Mouse (Mus musculus) MEL (cell line): ENCODE measurements around the gene Hectd1. TPM values are rescaled to one million over a fixed set of nuclear protein-coding genes. Genes with fewer than 3 reads are reported as not detected.

Experiments
- DNase-seq: peaks from one replicate; pipeline ENCODE4 v3.0.0; 2011; ENCODE audit warnings: low read depth, low spot score
- H3K27ac ChIP-seq: 2 replicates; pipeline ENCODE4 v1.5.1; 2012; ENCODE audit warnings: low read depth, mild to moderate bottlenecking, control low read depth, low read length, moderate library complexity; ENCODE audit not compliant: control insufficient read depth
- H3K27me3 ChIP-seq, 2 experiments: fragments of 150-350 bp in 1 of 2; sonication (generic) in 1 of 2; 2 replicates each; pipeline ENCODE4 v1.6.1; 2012; ENCODE audit warnings: low read length in 2 of 2, mild to moderate bottlenecking in 2 of 2, improper control_type of control experiment in 1 of 2, moderate library complexity in 1 of 2; ENCODE audit not compliant: insufficient read depth in 2 of 2, control insufficient read depth in 1 of 2
- H3K36me3 ChIP-seq, 2 experiments: 2 replicates each; pipeline ENCODE4 v1.6.1; 2012 to 2014; ENCODE audit warnings: low read length in 2 of 2, improper control_type of control experiment in 1 of 2, inconsistent platforms in 1 of 2, mild to moderate bottlenecking in 1 of 2; ENCODE audit not compliant: insufficient read depth in 2 of 2, control insufficient read depth in 1 of 2
- H3K4me1 ChIP-seq, 2 experiments: fragments of 150-350 bp in 1 of 2; sonication (generic) in 1 of 2; 2 replicates each; pipeline ENCODE4 v1.6.1; 2012; ENCODE audit warnings: low read length in 2 of 2, improper control_type of control experiment in 1 of 2, mild to moderate bottlenecking in 1 of 2; ENCODE audit not compliant: insufficient read depth in 2 of 2, control insufficient read depth in 1 of 2
- H3K4me3 ChIP-seq, 2 experiments: fragments of 150-350 bp in 1 of 2; sonication (generic) in 1 of 2; 2 replicates each; pipeline ENCODE4 v1.5.1; 2012; ENCODE audit warnings: low read depth in 2 of 2, low read length in 2 of 2, mild to moderate bottlenecking in 2 of 2, moderate library complexity in 2 of 2, control low read depth in 1 of 2, improper control_type of control experiment in 1 of 2; ENCODE audit not compliant: control insufficient read depth in 1 of 2, insufficient read depth in 1 of 2
- H3K79me2 ChIP-seq: 2 replicates; pipeline ENCODE4 v1.6.1; 2012; ENCODE audit warnings: mild to moderate bottlenecking, low read length, moderate library complexity; ENCODE audit not compliant: control insufficient read depth, poor library complexity, insufficient read depth
- H3K9ac ChIP-seq: 2 replicates; pipeline ENCODE4 v1.6.1; 2012; ENCODE audit warnings: low read depth, mild to moderate bottlenecking, control low read depth, low read length, moderate library complexity; ENCODE audit not compliant: control insufficient read depth, poor library complexity, severe bottlenecking
- H3K9me3 ChIP-seq: fragments of 150-350 bp; sonication (generic); replicated peaks from 2 replicates; pipeline ENCODE4 v1.6.1; 2012; ENCODE audit warnings: mild to moderate bottlenecking, low read length, improper control_type of control experiment, moderate library complexity; ENCODE audit not compliant: insufficient read depth
- BHLHE40 ChIP-seq: IDR thresholded peaks from 2 replicates; pipeline ENCODE4 v1.6.1; 2012; ENCODE audit warnings: low read depth, mild to moderate bottlenecking, inconsistent platforms, low read length, improper control_type of control experiment, borderline replicate concordance
- CHD1 ChIP-seq: IDR thresholded peaks from 2 replicates; pipeline ENCODE4 v1.6.1; 2012; ENCODE audit warnings: low read depth, mild to moderate bottlenecking, inconsistent platforms, low read length, improper control_type of control experiment
- CHD2 ChIP-seq: IDR thresholded peaks from 2 replicates; pipeline ENCODE4 v1.6.1; 2011; ENCODE audit warnings: low read length, improper control_type of control experiment
- CTCF ChIP-seq, 3 experiments: IDR thresholded peaks in 2 of 3; conservative IDR thresholded peaks in 1 of 3; 2 replicates each; pipeline ENCODE4 v1.5.1; 2011 to 2012; ENCODE audit warnings: low read length in 3 of 3, low read depth in 2 of 3, mild to moderate bottlenecking in 2 of 3, improper control_type of control experiment in 1 of 3, inconsistent platforms in 1 of 3, mixed read lengths in 1 of 3, moderate library complexity in 1 of 3; ENCODE audit not compliant: control insufficient read depth in 1 of 3, insufficient read depth in 1 of 3, poor library complexity in 1 of 3, severe bottlenecking in 1 of 3
- E2F4 ChIP-seq: IDR thresholded peaks from 2 replicates; pipeline ENCODE4 v1.6.1; 2011; ENCODE audit warnings: low read depth, low read length, improper control_type of control experiment, borderline replicate concordance
- ELF1 ChIP-seq: IDR thresholded peaks from 2 replicates; pipeline ENCODE4 v1.6.1; 2014; ENCODE audit warnings: low read depth, mild to moderate bottlenecking, inconsistent platforms, low read length, improper control_type of control experiment, moderate library complexity
- EP300 ChIP-seq, 2 experiments: IDR thresholded peaks; 2 replicates each; pipeline ENCODE4 v1.6.1; 2011; ENCODE audit warnings: improper control_type of control experiment in 2 of 2, low read length in 2 of 2, low read depth in 1 of 2, mild to moderate bottlenecking in 1 of 2
- ETS1 ChIP-seq: IDR thresholded peaks from 2 replicates; pipeline ENCODE4 v1.6.1; 2012; ENCODE audit warnings: low read depth, mild to moderate bottlenecking, inconsistent platforms, low read length, improper control_type of control experiment, moderate library complexity
- GABPA ChIP-seq: IDR thresholded peaks from 2 replicates; pipeline ENCODE4 v1.6.1; 2012; ENCODE audit warnings: low read depth, mild to moderate bottlenecking, inconsistent platforms, low read length, improper control_type of control experiment, moderate library complexity
- GATA1 ChIP-seq: IDR thresholded peaks from 2 replicates; pipeline ENCODE4 v1.6.1; 2011; ENCODE audit warnings: low read depth, low read length, improper control_type of control experiment
- HCFC1 ChIP-seq: IDR thresholded peaks from 2 replicates; pipeline ENCODE4 v1.6.1; 2012; ENCODE audit warnings: low read depth, mild to moderate bottlenecking, inconsistent platforms, low read length, improper control_type of control experiment, moderate library complexity
- KAT2A ChIP-seq: conservative IDR thresholded peaks from 2 replicates; pipeline ENCODE4 v1.6.1; 2012; ENCODE audit warnings: low read depth, low read length, improper control_type of control experiment, inconsistent platforms
- MAX ChIP-seq: IDR thresholded peaks from 2 replicates; pipeline ENCODE4 v1.6.1; 2011; ENCODE audit warnings: low read length, improper control_type of control experiment
- MAZ ChIP-seq: IDR thresholded peaks from 2 replicates; pipeline ENCODE4 v1.6.1; 2012; ENCODE audit warnings: low read depth, mild to moderate bottlenecking, inconsistent platforms, low read length, improper control_type of control experiment
- MEF2A ChIP-seq: IDR thresholded peaks from 2 replicates; pipeline ENCODE4 v1.6.1; 2014; ENCODE audit warnings: low read depth, mild to moderate bottlenecking, inconsistent platforms, low read length, improper control_type of control experiment; ENCODE audit not compliant: poor library complexity, insufficient replicate concordance, severe bottlenecking; ENCODE audit errors: extremely low read depth
- MXI1 ChIP-seq: IDR thresholded peaks from 2 replicates; pipeline ENCODE4 v1.6.1; 2011; ENCODE audit warnings: mild to moderate bottlenecking, low read depth, low read length, improper control_type of control experiment
- MYB ChIP-seq: IDR thresholded peaks from 2 replicates; pipeline ENCODE4 v1.6.1; 2011; ENCODE audit warnings: mild to moderate bottlenecking, low read depth, low read length, improper control_type of control experiment
- MYC ChIP-seq: IDR thresholded peaks from 2 replicates; pipeline ENCODE4 v1.6.1; 2011; ENCODE audit warnings: low read depth, mild to moderate bottlenecking, low read length, improper control_type of control experiment, moderate library complexity
- NELFE ChIP-seq: IDR thresholded peaks from 2 replicates; pipeline ENCODE4 v1.6.1; 2011; ENCODE audit warnings: low read depth, low read length, improper control_type of control experiment
- POLR2A ChIP-seq, 2 experiments: IDR thresholded peaks; 2 replicates each; pipeline ENCODE4 v1.6.1; 2011 to 2012; ENCODE audit warnings: low read length in 2 of 2, mild to moderate bottlenecking in 2 of 2, control low read depth in 1 of 2, improper control_type of control experiment in 1 of 2, low read depth in 1 of 2, moderate library complexity in 1 of 2; ENCODE audit not compliant: control insufficient read depth in 1 of 2, insufficient read depth in 1 of 2, poor library complexity in 1 of 2
- RAD21 ChIP-seq: IDR thresholded peaks from 2 replicates; pipeline ENCODE4 v1.6.1; 2011; ENCODE audit warnings: mild to moderate bottlenecking, low read depth, low read length, improper control_type of control experiment
- SIN3A ChIP-seq: IDR thresholded peaks from 2 replicates; pipeline ENCODE4 v1.6.1; 2012; ENCODE audit warnings: low read length, improper control_type of control experiment, inconsistent platforms
- SMC3 ChIP-seq: IDR thresholded peaks from 2 replicates; pipeline ENCODE4 v1.6.1; 2011; ENCODE audit warnings: low read depth, low read length, improper control_type of control experiment
- TAL1 ChIP-seq: IDR thresholded peaks from 2 replicates; pipeline ENCODE4 v1.6.1; 2012; ENCODE audit warnings: mild to moderate bottlenecking, inconsistent platforms, low read length, moderate library complexity, mixed read lengths
- TBP ChIP-seq: IDR thresholded peaks from 2 replicates; pipeline ENCODE4 v1.8.0; 2011; ENCODE audit warnings: low read depth, low read length, improper control_type of control experiment
- TCF12 ChIP-seq: IDR thresholded peaks from 2 replicates; pipeline ENCODE4 v1.6.1; 2014; ENCODE audit warnings: low read depth, mild to moderate bottlenecking, inconsistent platforms, low read length, improper control_type of control experiment, moderate library complexity
- UBTF ChIP-seq: IDR thresholded peaks from 2 replicates; pipeline ENCODE4 v1.6.1; 2012; ENCODE audit warnings: low read depth, mild to moderate bottlenecking, inconsistent platforms, low read length, improper control_type of control experiment, moderate library complexity, borderline replicate concordance; ENCODE audit not compliant: insufficient read depth
- USF1 ChIP-seq: IDR thresholded peaks from 2 replicates; pipeline ENCODE4 v1.6.1; 2014; ENCODE audit warnings: low read depth, mild to moderate bottlenecking, inconsistent platforms, low read length, improper control_type of control experiment, moderate library complexity
- ZC3H11A ChIP-seq: IDR thresholded peaks from 2 replicates; pipeline ENCODE4 v1.6.1; 2012; ENCODE audit warnings: low read depth, mild to moderate bottlenecking, inconsistent platforms, low read length, improper control_type of control experiment
- ZKSCAN1 ChIP-seq: IDR thresholded peaks from 2 replicates; pipeline ENCODE4 v1.6.1; 2012; ENCODE audit warnings: low read depth, mild to moderate bottlenecking, inconsistent platforms, low read length, improper control_type of control experiment, moderate library complexity
- ZMIZ1 ChIP-seq: IDR thresholded peaks from 2 replicates; pipeline ENCODE4 v1.6.1; 2012; ENCODE audit warnings: low read depth, mild to moderate bottlenecking, inconsistent platforms, low read length, improper control_type of control experiment, moderate library complexity
- ZNF384 ChIP-seq: IDR thresholded peaks from 2 replicates; pipeline ENCODE4 v1.6.1; 2012; ENCODE audit warnings: low read depth, mild to moderate bottlenecking, inconsistent platforms, low read length, improper control_type of control experiment
- polyA plus RNA-seq, 2 experiments: library from polyadenylated mRNA; stranded (reverse) in 1 of 2; unstranded in 1 of 2; fragments of >175 nt in 1 of 2; fragments of >200 nt in 1 of 2; gene quantifications; 2 replicates each; pipeline versions ENCODE4 v1.2.1 to v1.2.4; 2012; ENCODE audit warnings: low replicate concordance in 2 of 2, low read depth in 1 of 2; ENCODE audit not compliant: insufficient read length in 2 of 2, insufficient read depth in 1 of 2, missing spikeins in 1 of 2
- total RNA-seq: library from RNA; depleted of rRNA; stranded (reverse); fragments of 300-350 nt; gene quantifications from 2 replicates; pipeline ENCODE4 v1.2.3, GENCODE M21; 2012

The Hectd1 gene
- total and polyA plus RNA-seq, 3 experiments = 55.2 to 248 (median 72.0) TPM

GRCm38 (mm10) chr12:51821256-51821655 is 8.1 kb downstream of the Hectd1 start (continued):
- TF ChIP-seq UBTF = no peak
- no peak for TF ChIP-seq HCFC1
- TF ChIP-seq MEF2A = no peak
- peak; percentile 59; the same call in 1 of the 2 replicates for TF ChIP-seq MXI1
- TF ChIP-seq MAZ = 0 out of 2 replicates have a peak, but pooled peaks have one; percentile 45
- no peak for TF ChIP-seq KAT2A
- TF ChIP-seq E2F4 = no peak
- no peak for TF ChIP-seq CTCF (IDR thresholded peaks at IDR 0.05 in 2 of 3, conservative IDR thresholded peaks at IDR 0.05 in 1 of 3; ENCODE audit: control insufficient read depth in 1 of 3, insufficient read depth in 1 of 3, low read depth in 2 of 3, low read length in 3 of 3, poor library complexity in 1 of 3, severe bottlenecking in 1 of 3)
- TF ChIP-seq RAD21 = no peak
- no peak for TF ChIP-seq ZC3H11A
- TF ChIP-seq MYB = 0 out of 2 replicates have a peak, but pooled peaks have one; percentile 45
- TF ChIP-seq SIN3A = peak; percentile 83
- 0 out of 2 replicates have a peak, but pooled peaks have one; percentile 22 for TF ChIP-seq ZKSCAN1
- TF ChIP-seq CHD2 = no peak
- TF ChIP-seq ZMIZ1 = no peak

GRCm38 (mm10) chr12:51819951-51820498 is 9.3 kb downstream of the Hectd1 start:
- Histone ChIP-seq H3K9ac (peak overlapping the region; percentile 10; the same call in 1 of the 2 replicates), H3K27me3 (no peaks in the 10 kb centered on the region)
- DNase-seq = peak; percentile 43
- TF ChIP-seq MYC = peak; percentile 86
- TF ChIP-seq GABPA = no peak
- TF ChIP-seq NELFE = no peak
- TF ChIP-seq TBP = no peak
- TF ChIP-seq ELF1 = no peak
- TF ChIP-seq HCFC1 = no peak
- TF ChIP-seq CHD1 = 0 out of 2 replicates have a peak, but pooled peaks have one; percentile 58
- no peak for TF ChIP-seq KAT2A
- peak; percentile 37; the same call in 1 of the 2 replicates for TF ChIP-seq ZNF384
- TF ChIP-seq ETS1 = peak; percentile 57
- TF ChIP-seq EP300 (IDR thresholded peaks at IDR 0.05; ENCODE audit: low read depth in 1 of 2, low read length in 2 of 2) = peak; percentile 51 to 61
- TF ChIP-seq SIN3A = peak; percentile 66; the same call in 1 of the 2 replicates
- TF ChIP-seq SMC3 = no peak
- TF ChIP-seq MXI1 = peak; percentile 88
- TF ChIP-seq BHLHE40 = peak; percentile 91
- TF ChIP-seq TCF12 = peak; percentile 54
- TF ChIP-seq ZMIZ1 = no peak
- TF ChIP-seq MAX = peak; percentile 92
- 0 out of 2 replicates have a peak, but pooled peaks have one; percentile 29 for TF ChIP-seq MYB
- 0 out of 2 replicates have a peak, but pooled peaks have one; percentile 11 for TF ChIP-seq TAL1
- TF ChIP-seq GATA1 = peak; percentile 25; the same call in 1 of the 2 replicates
- no peak for TF ChIP-seq POLR2A (IDR thresholded peaks at IDR 0.05; ENCODE audit: control insufficient read depth in 1 of 2, insufficient read depth in 1 of 2, low read depth in 1 of 2, low read length in 2 of 2, poor library complexity in 1 of 2)
- TF ChIP-seq USF1 = peak; percentile 57; the same call in 1 of the 2 replicates
- TF ChIP-seq, all 39 proteins: peak for 14
- Histone ChIP-seq H3K79me2 (peaks cover 62% of the 10 kb centered on the region), H3K4me1 (peaks cover 30 to 33% of the 10 kb centered on the region in 2 experiments), H3K27ac (peak overlapping the region; percentile 45), H3K9me3 (no peaks in the 10 kb centered on the region), H3K4me3 (no peak overlapping the region), H3K36me3 (peaks cover 10 to 54% of the 10 kb centered on the region in 2 experiments)
